Mouse (Mus musculus) skeletal muscle tissue, adult 2 months (tissue): ENCODE results near the gene Dip2a.

Experiments
- DNase-seq: peaks from one replicate; pipeline ENCODE4 v3.0.0-alpha.2; 2012; ENCODE audit warnings: low read depth, low spot score

Gene Dip2a

GRCm38 (mm10) chr10:76344711-76345539 lies at the start of gene Dip2a:
Gene Dip2a (minus strand): TSS chr10:76345291.
- peak; percentile 81 for DNase-seq

- peak; percentile 68 for DNase-seq
Measured at GRCm38 (mm10) chr10:76392596-76392995, 47.5 kb upstream of the Dip2a start.

DNA sequence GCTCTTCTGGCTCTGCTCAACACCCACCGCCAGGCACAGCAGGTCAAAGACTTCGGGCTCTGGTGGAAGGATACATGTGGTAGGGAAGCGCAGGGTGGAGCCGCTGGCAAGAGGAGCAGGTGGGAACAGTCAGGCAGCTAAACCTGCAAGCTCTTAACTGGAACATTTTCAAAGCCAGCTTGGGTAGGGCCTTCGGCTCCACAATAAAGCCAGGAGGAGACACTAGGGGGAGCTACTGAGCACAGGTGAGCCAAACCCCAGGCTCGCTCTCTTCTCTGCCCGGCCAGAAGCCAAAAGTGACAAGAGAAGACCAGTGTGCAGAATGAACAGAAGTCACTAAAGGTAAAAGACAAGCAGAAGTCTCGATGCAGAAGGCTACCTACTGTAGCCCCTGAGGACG lies 46.7 kb upstream of the Dip2a start:
- peak; percentile 40 for DNase-seq

DNA sequence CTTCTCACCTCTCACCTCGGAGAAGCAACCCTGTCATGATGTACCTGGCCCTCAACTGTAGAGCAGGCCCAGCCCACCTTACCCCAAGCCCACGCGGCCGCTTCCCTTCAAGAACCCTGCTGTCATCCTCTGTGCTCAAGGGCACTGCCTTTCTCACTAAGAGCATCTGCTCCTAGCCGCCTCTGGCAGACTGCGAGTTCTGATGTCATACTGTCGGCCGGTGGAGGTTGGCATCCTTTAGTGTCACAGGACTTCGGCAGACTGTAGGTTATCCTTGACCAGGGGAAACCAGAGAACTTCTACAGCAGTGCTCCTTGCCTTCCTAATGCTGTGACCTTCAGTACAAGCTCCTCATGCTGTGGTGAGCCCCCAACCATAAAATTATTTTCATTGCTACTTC lies 46.1 kb upstream of the Dip2a start:
- DNase-seq, result peak; percentile 30

- DNase-seq, result no peak
Measured at GRCm38 (mm10) chr10:76374981-76375380, 29.9 kb upstream of the Dip2a start.

- no peak for DNase-seq
Measured at GRCm38 (mm10) chr10:76371736-76372135, 26.6 kb upstream of the Dip2a start.

- no peak for DNase-seq
Measured at GRCm38 (mm10) chr10:76368766-76369165, 23.7 kb upstream of the Dip2a start.

GRCm38 (mm10) chr10:76363233-76363632 lies 18.1 kb upstream of the Dip2a start:
- no peak for DNase-seq

DNA sequence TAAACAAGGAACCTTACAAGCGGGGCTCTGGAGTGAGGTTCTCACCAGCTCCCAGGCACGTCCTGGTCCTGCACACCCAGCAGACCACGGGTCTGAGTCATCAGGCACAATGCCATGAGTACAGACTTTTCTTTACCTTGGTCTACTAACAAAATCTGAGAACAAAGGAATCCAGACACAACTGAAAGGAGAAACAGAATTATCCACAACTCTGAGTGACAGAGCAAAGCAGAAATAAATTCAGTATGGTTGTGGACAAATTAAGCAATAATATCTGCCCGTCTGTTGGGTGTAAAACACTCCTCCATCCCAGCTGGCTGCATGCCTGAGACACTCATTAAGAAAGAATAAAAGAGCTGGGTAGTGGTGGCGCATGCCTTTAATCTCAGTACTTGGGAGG lies 13.4 kb upstream of the Dip2a start:
- no peak for DNase-seq

DNA sequence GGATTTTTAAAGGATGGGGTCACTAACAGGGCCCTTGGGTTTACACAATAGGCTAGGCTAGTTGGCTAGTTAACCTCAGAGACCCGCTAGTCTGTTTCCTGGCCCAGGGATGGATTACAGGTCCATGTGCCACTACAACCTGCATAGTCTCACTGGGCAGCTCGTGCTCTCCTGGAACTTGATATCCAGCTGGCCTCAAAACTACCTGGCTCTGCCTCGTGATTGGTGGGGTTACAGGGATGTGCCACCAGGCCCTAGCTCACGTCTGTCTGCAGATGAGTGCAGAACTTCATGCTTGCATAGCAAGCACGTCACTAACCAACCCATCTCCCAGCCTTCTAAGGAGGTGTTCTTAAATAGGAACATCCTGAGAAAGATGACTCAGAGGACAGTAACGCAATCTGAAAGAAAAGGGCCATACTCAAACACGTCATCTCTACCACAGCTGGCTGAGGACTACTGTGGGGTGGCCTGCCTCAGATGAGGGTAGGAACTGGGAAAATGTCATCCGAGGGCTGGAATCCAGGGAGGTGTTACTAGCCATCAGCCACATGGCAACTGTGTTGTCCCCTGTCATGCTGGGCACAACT lies 12.3 kb upstream of the Dip2a start:
- peak; percentile 60 for DNase-seq

DNA sequence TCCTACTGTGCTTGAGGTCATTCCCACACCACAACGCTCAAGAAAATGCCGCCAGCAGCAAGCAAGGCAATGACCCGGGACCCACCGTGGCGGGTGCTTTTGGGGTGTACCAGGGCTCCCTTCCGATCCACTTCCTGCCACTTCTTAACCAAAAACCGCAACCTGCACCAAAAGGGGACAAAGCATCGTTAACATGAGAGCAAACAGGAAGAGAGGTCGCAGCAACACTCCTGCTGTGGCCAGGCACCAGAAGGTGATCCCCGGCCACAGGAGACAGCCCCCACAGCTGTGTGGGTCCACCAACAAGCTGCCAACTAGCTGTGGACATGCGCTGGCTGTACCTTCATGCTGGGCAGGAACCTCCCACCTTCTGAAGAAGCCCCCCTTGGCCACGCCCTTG lies 9.9 kb upstream of the Dip2a start:
- DNase-seq, result no peak

DNA sequence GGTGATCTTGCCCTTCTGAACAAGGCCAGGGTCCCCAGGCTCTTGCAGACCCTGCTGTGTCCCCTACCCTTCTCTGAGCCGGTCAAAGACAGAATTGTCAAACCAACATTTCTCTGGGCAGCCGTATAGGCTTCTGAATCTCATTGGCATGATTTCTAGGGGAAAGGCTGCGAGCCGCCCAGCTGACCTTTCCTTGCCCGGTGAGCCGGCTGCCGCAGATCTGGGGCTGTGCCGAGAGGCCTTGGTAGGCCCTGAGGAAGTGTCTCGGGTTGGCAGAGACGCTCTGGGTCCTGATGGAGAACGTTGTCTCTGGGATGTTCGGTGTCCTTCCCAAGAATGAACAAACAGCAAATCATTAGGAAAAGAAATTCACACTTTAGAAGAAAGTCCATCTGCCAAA lies 8.9 kb upstream of the Dip2a start:
- no peak for DNase-seq

GRCm38 (mm10) chr10:76351953-76352352 lies 6.9 kb upstream of the Dip2a start:
- no peak for DNase-seq

DNA sequence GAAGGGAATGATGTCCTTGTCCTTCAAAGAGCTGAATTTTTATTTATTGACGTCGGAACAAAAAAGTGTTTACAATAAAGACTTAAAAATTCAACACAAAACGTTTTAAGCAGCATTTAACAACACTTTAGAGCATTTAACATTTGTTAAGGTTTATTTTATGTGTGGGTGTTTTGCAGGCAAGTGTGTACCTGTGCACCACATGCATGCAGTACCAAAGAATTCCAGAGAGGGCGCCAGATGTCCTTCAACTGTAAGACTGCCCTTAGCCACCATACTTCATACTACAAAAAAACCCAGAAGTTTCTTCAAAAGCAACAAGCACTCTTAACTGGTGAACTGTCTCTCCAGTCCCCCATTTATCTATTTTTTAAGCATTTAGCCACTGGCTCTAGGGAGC lies 1.5 kb upstream of the Dip2a start:
- no peak for DNase-seq

- no peak for DNase-seq
Measured at GRCm38 (mm10) chr10:76346043-76346491, 976 bp upstream of the Dip2a start.

- DNase-seq, result no peak
Measured at GRCm38 (mm10) chr10:76345540-76345902, 430 bp upstream of the Dip2a start.

DNA sequence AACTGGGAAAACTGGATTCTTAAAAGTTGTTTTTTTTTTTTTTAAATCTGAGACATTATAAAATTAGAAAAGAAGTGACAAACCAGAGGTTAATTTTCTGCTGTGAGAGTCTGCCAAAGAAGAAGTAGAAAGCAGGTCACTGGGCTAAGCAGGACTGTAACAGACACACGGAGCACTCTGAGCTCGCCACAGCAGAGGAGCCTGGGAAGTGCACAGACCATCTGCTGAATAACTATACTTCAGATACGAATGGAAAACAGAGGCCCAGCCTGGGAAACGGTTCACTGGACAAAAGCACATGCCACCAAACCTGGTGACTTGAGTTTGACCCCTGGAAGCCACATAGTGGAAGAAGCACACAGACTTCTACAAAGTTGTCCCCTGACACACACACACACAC lies 10.7 kb downstream of the Dip2a start:
- DNase-seq, result no peak

DNA sequence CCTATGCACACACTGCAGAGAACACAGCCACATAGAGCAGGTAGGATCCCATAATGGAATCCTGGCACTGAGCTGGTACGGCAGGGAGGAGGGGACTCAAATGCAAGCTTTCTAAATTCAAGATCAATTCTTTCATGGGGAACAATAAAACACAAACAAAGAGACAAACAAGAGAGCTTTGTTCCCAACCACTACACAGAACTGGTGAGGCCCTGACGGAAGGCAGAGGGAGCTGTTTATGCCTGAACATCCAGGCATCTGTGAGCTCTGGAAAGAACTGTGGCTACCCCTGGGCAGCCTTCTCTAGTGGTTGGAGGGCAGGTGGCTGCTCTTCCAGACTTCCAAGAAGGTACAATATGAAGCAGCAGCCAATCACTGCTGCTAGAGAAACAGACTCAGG lies 13.1 kb downstream of the Dip2a start:
- no peak for DNase-seq

GRCm38 (mm10) chr10:76329093-76329492 lies 16.0 kb downstream of the Dip2a start:
- DNase-seq, result no peak

DNA sequence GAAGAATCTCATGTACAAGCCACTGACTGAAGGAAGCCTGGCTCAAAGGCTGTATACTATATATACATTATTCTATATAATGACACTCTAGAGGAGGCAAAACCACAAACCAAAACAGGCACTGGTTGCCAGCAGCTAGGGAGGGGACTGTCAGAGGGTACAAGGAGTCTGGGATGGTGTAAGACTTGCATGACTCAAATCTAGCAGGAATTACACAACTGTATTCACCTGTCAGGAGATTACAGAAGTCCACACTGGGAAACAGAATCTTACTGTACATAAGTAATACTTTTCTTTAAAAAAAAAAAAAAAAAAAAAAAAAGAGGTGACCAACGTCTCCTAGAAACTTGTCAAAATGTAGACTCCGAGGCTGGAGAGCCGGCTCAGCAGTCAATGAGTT lies 16.5 kb downstream of the Dip2a start:
- DNase-seq, result no peak

GRCm38 (mm10) chr10:76326304-76327006 lies 18.6 kb downstream of the Dip2a start:
- peak; percentile 32 for DNase-seq

- no peak for DNase-seq
Measured at GRCm38 (mm10) chr10:76317623-76318022, 27.5 kb downstream of the Dip2a start.

DNA sequence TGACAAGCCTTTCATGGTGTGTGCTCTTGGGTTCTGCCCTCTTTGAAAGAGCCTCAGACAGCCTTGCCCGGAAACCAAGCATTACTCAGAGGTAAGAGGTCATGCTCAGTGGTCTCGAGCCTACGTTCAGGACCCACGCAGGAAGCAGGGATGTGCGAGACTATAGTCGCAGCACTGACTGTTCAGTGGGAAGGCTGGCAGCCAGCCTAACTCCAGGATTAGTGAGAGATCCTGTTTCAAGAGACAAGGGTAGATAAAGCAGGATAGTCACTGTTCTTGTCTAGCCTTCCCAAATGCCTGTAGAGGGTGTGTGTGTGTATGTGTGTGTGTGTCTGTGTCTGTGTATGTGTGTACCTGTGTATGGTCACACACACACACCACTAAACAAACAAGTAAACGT lies 28.9 kb downstream of the Dip2a start:
- no peak for DNase-seq
